Mouse (Mus musculus): Measurements from ENCODE around the gene Alg12.
"Not testable (repeated sequence)": the region's sequence is repeated elsewhere in the genome, so short reads cannot be mapped to it uniquely, and the experiment has no call there.

Gene Alg12

DNA sequence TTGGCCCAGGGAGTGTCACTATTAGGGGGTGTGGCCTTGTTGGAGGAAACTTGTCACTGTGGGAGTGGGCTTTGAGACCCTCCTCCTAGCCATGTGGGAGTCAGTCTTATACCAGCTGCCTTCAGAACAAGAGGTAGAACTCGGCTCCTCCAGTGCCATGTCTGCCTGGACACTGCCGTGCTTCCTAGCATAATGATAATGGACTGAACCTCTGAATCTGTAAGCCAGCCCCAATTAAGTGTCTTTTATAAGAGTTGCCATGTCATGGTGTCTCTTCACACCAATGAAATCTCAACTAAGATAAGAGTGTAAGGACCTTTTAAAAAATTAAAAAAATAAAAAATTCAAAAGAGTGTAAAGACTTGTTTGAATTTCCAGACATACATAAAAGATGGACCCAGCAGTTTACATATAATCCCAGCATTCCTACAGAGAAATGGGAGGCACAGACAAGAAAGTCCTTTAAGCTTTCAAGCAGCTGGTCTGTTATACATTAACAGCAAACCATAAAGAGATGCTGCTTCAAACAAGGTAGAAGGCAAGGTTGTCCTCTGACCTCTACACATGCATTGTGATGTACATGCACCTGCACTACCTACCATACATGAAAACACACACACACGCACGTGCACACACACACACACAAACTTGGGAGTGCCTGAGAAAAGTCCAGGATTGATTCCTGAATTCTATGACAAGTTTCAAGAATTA is 26.8 kb downstream of the Alg12 start:
- DNase-seq (ENCODE audit: low spot score in 2 of 2) = no peak

DNA sequence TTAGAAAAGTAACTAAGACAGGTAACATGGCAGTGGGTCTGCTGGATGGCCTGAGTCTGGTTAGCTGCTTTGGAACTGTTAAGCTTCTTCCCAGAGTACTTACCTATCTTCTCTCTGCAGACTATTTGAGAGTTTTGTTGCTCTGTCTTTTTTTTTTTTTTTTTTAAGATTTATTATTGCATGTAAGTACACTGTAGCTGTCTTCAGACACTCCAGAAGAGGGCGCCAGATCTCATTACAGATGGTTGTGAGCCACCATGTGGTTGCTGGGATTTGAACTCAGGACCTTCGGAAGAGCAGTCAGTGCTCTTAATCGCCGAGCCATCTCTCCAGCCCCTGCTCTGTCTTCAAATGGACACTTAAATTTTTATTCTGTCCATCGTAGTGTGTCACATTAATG is 44.5 kb downstream of the Alg12 start:
- not testable (repeated sequence) for DNase-seq (ENCODE audit: low spot score in 2 of 2)

DNA sequence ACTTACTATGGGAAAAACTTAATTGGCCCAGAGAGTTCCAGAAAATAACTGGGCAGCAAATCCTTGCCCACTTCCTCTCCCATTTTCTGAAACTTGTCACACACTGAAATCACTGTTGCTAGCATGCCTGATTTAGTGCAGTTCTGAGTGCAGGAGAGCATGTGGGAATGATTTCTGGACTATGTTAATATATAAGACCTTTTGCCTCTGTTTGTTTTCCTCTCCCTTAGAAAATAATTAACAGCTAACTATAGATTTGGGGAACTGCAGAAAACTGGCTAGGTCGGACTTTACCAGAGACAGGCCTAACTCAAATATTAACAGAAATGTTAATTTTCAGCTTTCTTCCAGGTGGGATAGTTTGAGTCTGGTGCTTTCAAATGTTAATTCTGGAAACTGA is 50.6 kb downstream of the Alg12 start:
- no peak for DNase-seq (ENCODE audit: low spot score in 2 of 2)

DNA sequence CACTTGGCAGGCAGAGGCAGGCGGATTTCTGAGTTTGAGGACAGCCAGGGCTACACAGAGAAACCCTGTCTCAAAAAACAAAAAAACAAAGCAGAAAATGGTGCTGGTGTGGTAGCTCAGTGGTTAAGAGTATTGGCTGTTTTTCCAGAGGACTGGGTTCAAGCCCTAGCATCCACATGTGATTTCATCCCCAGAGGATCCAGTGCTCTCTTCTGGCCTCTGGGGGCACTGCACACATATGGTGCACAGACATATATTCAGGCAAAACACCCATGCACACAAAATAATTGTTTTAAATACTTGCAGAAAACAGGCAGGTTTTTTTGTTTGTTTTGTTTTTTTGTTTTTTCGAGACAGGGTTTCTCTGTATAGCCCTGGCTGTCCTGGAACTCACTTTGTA is 53.0 kb downstream of the Alg12 start:
- not testable (repeated sequence) for DNase-seq (ENCODE audit: low spot score in 2 of 2)

DNA sequence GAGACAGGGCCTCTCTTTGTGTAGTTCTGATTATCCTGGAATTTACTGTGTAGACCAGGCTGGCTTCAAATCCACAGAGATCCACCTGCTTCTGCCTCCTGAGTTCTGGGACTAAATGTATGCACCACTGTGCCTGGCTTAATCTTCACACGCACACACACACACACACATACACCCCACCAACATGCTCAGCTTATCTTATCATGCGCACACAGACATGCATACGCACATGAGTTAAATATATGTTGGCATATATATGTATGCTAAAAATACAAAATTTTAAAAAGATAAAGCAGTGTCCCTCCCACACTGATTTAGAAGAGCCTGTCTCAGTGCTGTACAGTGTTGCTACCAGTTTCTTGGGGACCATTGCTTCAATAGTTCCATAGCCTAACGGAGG is 57.6 kb downstream of the Alg12 start:
- no peak for DNase-seq (ENCODE audit: low spot score in 2 of 2)

DNA sequence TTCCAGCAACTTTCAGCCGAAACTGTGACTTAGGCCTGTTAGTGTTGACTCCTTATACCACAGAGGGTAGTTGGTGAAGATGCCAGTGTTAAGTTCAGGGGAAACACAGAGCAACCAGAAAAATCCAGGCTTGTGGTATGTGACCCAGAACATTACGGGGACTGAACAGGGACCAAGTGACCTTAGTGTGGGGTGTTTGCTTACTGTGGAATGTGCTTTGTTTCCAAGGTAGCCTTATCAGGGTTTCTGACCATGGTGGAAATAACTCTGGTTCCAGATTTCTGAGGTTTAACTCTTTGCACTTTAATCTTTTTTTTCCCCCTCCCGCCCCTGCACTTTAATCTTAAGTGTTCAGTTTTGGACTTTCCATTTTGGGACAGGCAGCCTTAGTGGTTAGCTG is 61.1 kb downstream of the Alg12 start:
- DNase-seq (ENCODE audit: low spot score in 2 of 2) = no peak

DNA sequence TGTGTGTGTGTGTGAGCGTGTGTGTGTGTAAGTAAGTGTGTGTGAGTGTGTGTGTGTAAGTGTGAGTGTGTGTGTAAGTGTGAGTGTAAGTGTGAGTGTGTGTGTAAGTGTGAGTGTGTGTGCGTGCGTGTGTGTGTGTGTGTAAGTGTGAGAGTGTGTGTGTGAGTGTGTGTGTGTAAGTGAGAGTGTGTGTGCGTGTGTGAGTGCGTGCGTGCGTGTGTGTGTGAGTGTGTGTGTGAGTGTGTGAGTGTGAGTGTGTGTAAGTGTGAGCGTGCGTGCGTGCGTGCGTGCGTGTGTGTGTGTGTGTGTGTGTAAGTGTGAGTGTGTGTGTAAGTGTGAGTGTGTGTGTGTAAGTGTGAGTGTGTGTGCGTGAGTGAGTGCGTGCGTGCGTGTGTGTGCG is 63.4 kb downstream of the Alg12 start:
- DNase-seq (ENCODE audit: low spot score in 2 of 2) = no peak
